Mouse (Mus musculus) liver, postnatal 0 days (tissue): ENCODE measurements around the gene Aamp.

ENCODE experiments used
- CTCF ChIP-seq: sonication (generic); IDR thresholded peaks from 2 replicates; pipeline ENCODE4 v1.5.1; 2016; ENCODE audit warnings: antibody characterized with exemption, low read depth
- EP300 ChIP-seq: IDR thresholded peaks from 2 replicates; pipeline ENCODE4 v1.6.1; 2016; ENCODE audit warnings: antibody characterized with exemption, low read depth, mild to moderate bottlenecking

- no peak for TF ChIP-seq CTCF
- no peak for TF ChIP-seq EP300
Measured at GRCm38 (mm10) chr1:74240311-74240710, 44.2 kb downstream of the Aamp start.
